18 mouse cellular contexts compared by ENCODE assay signal in genomic region chr4:106279177-106279576, GRCm38 (mm10).
"Had no signal": no experiment of that assay in that cellular context is flagged by ENCODE, and none has a peak within 500 bp of the region (broad histone marks: within the 10 kb centered on the region; RNA-seq: fewer than 3 reads in every experiment).

No protein-coding gene starts in this region.

- H3K9ac ChIP-seq: kidney, embryonic 15.5 days; limb, embryonic 12.5 days; limb, embryonic 15.5 days; liver, embryonic 13.5 days; midbrain, embryonic 12.5 days; midbrain, embryonic 15.5 days; neural tube, embryonic 13.5 days had no signal

- H3K4me2 ChIP-seq: kidney, embryonic 15.5 days; limb, embryonic 12.5 days; limb, embryonic 15.5 days; liver, embryonic 13.5 days; midbrain, embryonic 12.5 days; midbrain, embryonic 15.5 days; neural tube, embryonic 13.5 days had no signal

- H3K27ac ChIP-seq: kidney, embryonic 15.5 days; limb, embryonic 12.5 days; limb, embryonic 15.5 days; liver, embryonic 13.5 days; midbrain, embryonic 12.5 days; midbrain, embryonic 15.5 days; neural tube, embryonic 13.5 days had no signal

- H3K4me3 ChIP-seq: kidney, embryonic 15.5 days; limb, embryonic 12.5 days; limb, embryonic 15.5 days; liver, embryonic 13.5 days; midbrain, embryonic 12.5 days; midbrain, embryonic 15.5 days; myocyte; neural tube, embryonic 13.5 days had no signal

- H3K27me3 ChIP-seq: kidney, embryonic 15.5 days; limb, embryonic 12.5 days; limb, embryonic 15.5 days; liver, embryonic 13.5 days; midbrain, embryonic 12.5 days; midbrain, embryonic 15.5 days; neural tube, embryonic 13.5 days had no signal

- ATAC-seq: midbrain, embryonic 15.5 days had no signal

- H3K4me1 ChIP-seq: midbrain, embryonic 15.5 days; neural tube, embryonic 13.5 days had no signal

- H3K9me3 ChIP-seq: kidney, embryonic 15.5 days; limb, embryonic 12.5 days; limb, embryonic 15.5 days; liver, embryonic 13.5 days; midbrain, embryonic 12.5 days; midbrain, embryonic 15.5 days had no signal

- DNase-seq: kidney, adult 8-10 months; kidney, postnatal 10 days; layer of hippocampus, postnatal 36 days; left cerebral cortex, postnatal 4 days; liver, embryonic 13.5 days; lung, adult 2 months; lung, postnatal 14 days; lung, postnatal 4 days; retina, postnatal 1 day; right cerebral cortex, postnatal 25 days; thymus, postnatal 36 days had no signal

- H3K36me3 ChIP-seq: kidney, embryonic 15.5 days; limb, embryonic 12.5 days; limb, embryonic 15.5 days; liver, embryonic 13.5 days; midbrain, embryonic 12.5 days; midbrain, embryonic 15.5 days; neural tube, embryonic 13.5 days had no signal
